Mouse (Mus musculus) gastrocnemius, adult 2 months (tissue): ENCODE results near the gene Camta1. TPM values are rescaled to one million over a fixed set of nuclear protein-coding genes. Genes with fewer than 3 reads are reported as not detected.

Experiments
- DNase-seq: peaks from one replicate; pipeline ENCODE4 v3.0.0; 2022
- H3K27ac ChIP-seq: fragments of 200-600 bp; 2 replicates; pipeline ENCODE4 v1.8.1; 2022; ENCODE audit warnings: mild to moderate bottlenecking
- H3K4me3 ChIP-seq: fragments of 200-600 bp; 2 replicates; pipeline ENCODE4 v1.8.1; 2022; ENCODE audit warnings: mild to moderate bottlenecking, moderate library complexity
- CTCF ChIP-seq: fragments of 200-600 bp; IDR thresholded peaks from 2 replicates; pipeline ENCODE4 v1.8.1; 2022; ENCODE audit warnings: antibody characterized with exemption, mild to moderate bottlenecking, moderate library complexity
- intact Hi-C: fragments of 180-260 bp; cut with DNase I; formaldehyde crosslinking; loops from one replicate; pipeline ENCODE4 v1.15.1; 2025
- total RNA-seq, 2 experiments: library from RNA; stranded (reverse); gene quantifications; 2 replicates each; pipeline ENCODE4 v1.2.3; 2021

Gene Camta1
- total RNA-seq, 2 experiments from 2014 or later = 95.9 to 126 TPM

- peak; percentile 30 for TF ChIP-seq CTCF
- DNase-seq = peak; percentile 10
- intact Hi-C loops = no loop called here
- Histone ChIP-seq H3K27ac (no peak overlapping the region), H3K4me3 (no peak overlapping the region)
Measured at GRCm38 (mm10) chr4:151897069-151897617, 35.5 kb upstream of the Camta1 start.

- DNase-seq = no peak
- intact Hi-C loops = no loop called here
- peak; percentile 27 for TF ChIP-seq CTCF
- H3K4me3 ChIP-seq = no peak overlapping the region
- H3K27ac ChIP-seq = 0 out of 2 replicates have a peak overlapping the region, but pooled peaks have one; percentile 40
Measured at GRCm38 (mm10) chr4:151895624-151896023, 33.9 kb upstream of the Camta1 start.

GRCm38 (mm10) chr4:151894926-151895325 is 33.2 kb upstream of the Camta1 start:
- Histone ChIP-seq H3K27ac (0 out of 2 replicates have a peak overlapping the region, but pooled peaks have one; percentile 40), H3K4me3 (peak overlapping the region; percentile 35)
- DNase-seq = peak; percentile 48
- TF ChIP-seq CTCF = no peak
- intact Hi-C loops = no loop called here

GRCm38 (mm10) chr4:151893241-151893640 is 31.6 kb upstream of the Camta1 start:
- Histone ChIP-seq H3K4me3 (no peak overlapping the region), H3K27ac (no peak overlapping the region)
- intact Hi-C loops = no loop called here
- TF ChIP-seq CTCF = peak; percentile 34
- no peak for DNase-seq

GRCm38 (mm10) chr4:151881590-151881989 is 19.9 kb upstream of the Camta1 start:
- H3K27ac ChIP-seq = no peak overlapping the region
- intact Hi-C loops = no loop called here
- TF ChIP-seq CTCF = no peak
- no peak overlapping the region for H3K4me3 ChIP-seq
- no peak for DNase-seq

- Histone ChIP-seq H3K27ac (no peak overlapping the region), H3K4me3 (no peak overlapping the region)
- DNase-seq = no peak
- TF ChIP-seq CTCF = peak; percentile 36; the same call in 1 of the 2 replicates
- intact Hi-C loops = no loop called here
Measured at GRCm38 (mm10) chr4:151880044-151880690, 18.5 kb upstream of the Camta1 start.

- TF ChIP-seq CTCF = no peak
- no peak overlapping the region for H3K27ac ChIP-seq
- H3K4me3 ChIP-seq = no peak overlapping the region
- no peak for DNase-seq
- intact Hi-C loops = no loop called here
Measured at GRCm38 (mm10) chr4:151876400-151876799, 14.7 kb upstream of the Camta1 start.

GRCm38 (mm10) chr4:151863511-151863910 is 1.8 kb upstream of the Camta1 start:
- no peak for DNase-seq
- no peak for TF ChIP-seq CTCF
- intact Hi-C loops = loop anchor here (2.0 kb wide), 1 partner anchor 57 kb away; no protein-coding TSS in a partner anchor
- Histone ChIP-seq H3K27ac (peak overlapping the region; percentile 99), H3K4me3 (peak overlapping the region; percentile 91)

GRCm38 (mm10) chr4:151861471-151861805 is 238 bp downstream of the Camta1 start:
- Histone ChIP-seq H3K4me3 (peak overlapping the region; percentile 86), H3K27ac (peak overlapping the region; percentile 91)
- no peak for DNase-seq
- intact Hi-C loops = no loop called here
- TF ChIP-seq CTCF = no peak

- peak overlapping the region; percentile 86 for H3K4me3 ChIP-seq
- TF ChIP-seq CTCF = peak; percentile 60
- intact Hi-C loops = no loop called here
- peak overlapping the region; percentile 83 for H3K27ac ChIP-seq
- peak; percentile 63 for DNase-seq
Measured at GRCm38 (mm10) chr4:151860441-151861331, 990 bp downstream of the Camta1 start.

GRCm38 (mm10) chr4:151859275-151859674 is 2.4 kb downstream of the Camta1 start:
- H3K27ac ChIP-seq = no peak overlapping the region
- intact Hi-C loops = no loop called here

GRCm38 (mm10) chr4:151853949-151854348 is 7.7 kb downstream of the Camta1 start:
- peak; percentile 72 for TF ChIP-seq CTCF
- Histone ChIP-seq H3K4me3 (no peak overlapping the region), H3K27ac (no peak overlapping the region)
- intact Hi-C loops = loop anchor here (1.0 to 5.0 kb wide), 3 partner anchors 75 to 572 kb away; no protein-coding TSS in a partner anchor
- DNase-seq = no peak

More at GRCm38 (mm10) chr4:151859275-151859674, 2.4 kb downstream of the Camta1 start:
- 0 out of 2 replicates have a peak overlapping the region, but pooled peaks have one; percentile 19 for H3K4me3 ChIP-seq
- DNase-seq = no peak
- TF ChIP-seq CTCF = no peak
